Mouse (Mus musculus): ENCODE measurements around the gene Chka.

GRCm38 (mm10) chr19:3880054-3880848, 28.7 kb downstream of the Chka start:
- TF ChIP-seq RAD21 (IDR thresholded peaks at IDR 0.05; ENCODE audit: low read depth, low read length) (no peak), POLR2AphosphoS2 (IDR thresholded peaks at IDR 0.05; ENCODE audit: low read depth, low read length) (no peak), CHD2 (IDR thresholded peaks at IDR 0.05; ENCODE audit: low read length) (no peak), JUND (conservative IDR thresholded peaks at IDR 0.05; ENCODE audit: low read depth, low read length) (no peak), CHD1 (IDR thresholded peaks at IDR 0.05; ENCODE audit: low read depth, low read length) (no peak), USF1 (IDR thresholded peaks at IDR 0.05; ENCODE audit: low read depth, low read length) (no peak), ETS1 (conservative IDR thresholded peaks at IDR 0.05; ENCODE audit: low read depth, low read length) (no peak), NELFE (IDR thresholded peaks at IDR 0.05; ENCODE audit: low read depth, low read length) (no peak), NRF1 (IDR thresholded peaks at IDR 0.05; ENCODE audit: low read depth, low read length) (no peak), EP300 (IDR thresholded peaks at IDR 0.05; ENCODE audit: low read length) (no peak), TCF12 (IDR thresholded peaks at IDR 0.05; ENCODE audit: low read depth, low read length) (no peak), CTCF (conservative IDR thresholded peaks at IDR 0.05 in 1 of 2, IDR thresholded peaks at IDR 0.05 in 1 of 2; ENCODE audit: low read depth in 2 of 2, low read length in 2 of 2) (no peak), JUN (IDR thresholded peaks at IDR 0.05; ENCODE audit: insufficient read depth, low read depth, low read length) (no peak)
